Mouse (Mus musculus): ENCODE measurements around the gene Smtnl2.

GRCm38 (mm10) chr11:72393669-72394068, 17.8 kb downstream of the Smtnl2 start:
- TF ChIP-seq GATA1 (IDR thresholded peaks at IDR 0.05; ENCODE audit: low read length) = no peak
- TF ChIP-seq TAL1 (IDR thresholded peaks at IDR 0.05; ENCODE audit: low read length) = no peak

Measured in erythroblast, embryonic 14.5 days (primary cell).